Mouse (Mus musculus) intestine, postnatal 0 days (tissue): Measurements from ENCODE around the gene Hadha. TPM values are rescaled to one million over a fixed set of nuclear protein-coding genes. Genes with fewer than 3 reads are reported as not detected.

ENCODE experiments used
- ATAC-seq: fragments of 200-750 bp; cut with Nextera tagmentation; 2 replicates; pipeline ENCODE4 v1.8.0; 2017; ENCODE audit warnings: mild to moderate bottlenecking, moderate TSS enrichment, moderate library complexity
- H3K27ac ChIP-seq: fragments of 300-500 bp; sonication (generic); 2 replicates; pipeline ENCODE4 v1.5.1; 2014; ENCODE audit warnings: mild to moderate bottlenecking, low read depth, low read length, moderate library complexity
- H3K27me3 ChIP-seq: fragments of 300-500 bp; sonication (generic); replicated peaks from 2 replicates; pipeline ENCODE4 v1.6.1; 2014; ENCODE audit warnings: low read length, mixed read lengths; ENCODE audit not compliant: control insufficient read depth, insufficient read depth
- H3K36me3 ChIP-seq: fragments of 300-500 bp; sonication (generic); 2 replicates; pipeline ENCODE4 v1.6.1; 2014; ENCODE audit warnings: mild to moderate bottlenecking, moderate library complexity; ENCODE audit not compliant: control insufficient read depth, insufficient read depth
- H3K4me1 ChIP-seq: fragments of 300-500 bp; sonication (generic); replicated peaks from 2 replicates; pipeline ENCODE4 v1.6.1; 2014; ENCODE audit warnings: antibody characterized with exemption, low read length, mixed read lengths; ENCODE audit not compliant: control insufficient read depth, insufficient read depth
- H3K4me2 ChIP-seq: fragments of 300-500 bp; sonication (generic); replicated peaks from 2 replicates; pipeline ENCODE4 v1.6.1; 2014; ENCODE audit warnings: low read depth, mild to moderate bottlenecking, moderate library complexity
- H3K4me3 ChIP-seq: fragments of 300-500 bp; sonication (generic); 2 replicates; pipeline ENCODE4 v1.5.1; 2014; ENCODE audit warnings: low read depth, low read length
- H3K9ac ChIP-seq: fragments of 300-500 bp; sonication (generic); 2 replicates; pipeline ENCODE4 v1.6.1; 2014; ENCODE audit warnings: mild to moderate bottlenecking, low read depth, low read length
- H3K9me3 ChIP-seq: fragments of 300-500 bp; sonication (generic); 2 replicates; pipeline ENCODE4 v1.6.1; 2016; ENCODE audit warnings: mixed run types; ENCODE audit not compliant: control insufficient read depth
- CTCF ChIP-seq: sonication (generic); IDR thresholded peaks from 2 replicates; pipeline ENCODE4 v1.5.1; 2016; ENCODE audit warnings: low read depth, mild to moderate bottlenecking, control low read depth, antibody characterized with exemption, moderate library complexity
- WGBS: fragments of 180-500 bp; shearing (Covaris S2); extraction: QIAGEN DNeasy Blood & Tissue Kit; methylation state at CpG from one replicate; pipeline ENCODE4 v1.1.7; 2014; 5-methylcytosine and 5-hydroxymethylcytosine counted together
- polyA plus RNA-seq: library from polyadenylated mRNA; unstranded; fragments of >200 nt; fragmentation: Nextera tagmentation; extraction: Ambion mirVana; gene quantifications from 2 replicates; pipeline ENCODE4 v1.2.1, GENCODE M21; 2015

The Hadha gene
- polyA plus RNA-seq, 1 experiment from 2014 or later: 307 TPM

DNA sequence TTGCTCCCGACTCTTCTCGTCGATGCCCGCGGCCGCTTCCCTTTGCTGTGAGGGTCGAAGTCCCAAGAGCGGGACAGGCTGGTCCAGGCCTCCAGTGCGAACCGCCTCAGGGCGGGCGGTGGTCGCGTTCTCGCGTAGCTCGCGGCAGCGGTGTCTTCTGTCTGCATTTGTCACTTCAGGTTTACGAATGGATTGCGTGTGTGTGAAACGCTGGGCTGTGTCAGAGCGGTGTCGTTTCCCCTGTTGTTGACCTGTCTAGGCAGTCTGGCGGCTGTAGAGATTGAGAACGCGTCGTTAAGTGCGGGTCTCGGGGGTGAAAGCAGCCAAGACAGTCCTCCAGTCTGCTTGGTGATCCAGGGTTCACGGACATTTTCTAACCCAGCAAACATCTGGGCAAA, 432 bp upstream of the Hadha start:
- Histone ChIP-seq H3K4me1 (0 out of 2 replicates have a peak, but pooled peaks cover 9% of the 10 kb centered on the region), H3K9ac (peak overlapping the region; percentile 85), H3K36me3 (0 out of 2 replicates have a peak, but pooled peaks cover 2% of the 10 kb centered on the region), H3K9me3 (no peaks in the 10 kb centered on the region), H3K27ac (peak overlapping the region; percentile 93), H3K4me2 (peak overlapping the region; percentile 64), H3K4me3 (peak overlapping the region; percentile 100), H3K27me3 (no peaks in the 10 kb centered on the region)
- WGBS: under 1% methylated on average over 31 of the region's 31 CpGs
- no peak for TF ChIP-seq CTCF
- ATAC-seq: no peak

DNA sequence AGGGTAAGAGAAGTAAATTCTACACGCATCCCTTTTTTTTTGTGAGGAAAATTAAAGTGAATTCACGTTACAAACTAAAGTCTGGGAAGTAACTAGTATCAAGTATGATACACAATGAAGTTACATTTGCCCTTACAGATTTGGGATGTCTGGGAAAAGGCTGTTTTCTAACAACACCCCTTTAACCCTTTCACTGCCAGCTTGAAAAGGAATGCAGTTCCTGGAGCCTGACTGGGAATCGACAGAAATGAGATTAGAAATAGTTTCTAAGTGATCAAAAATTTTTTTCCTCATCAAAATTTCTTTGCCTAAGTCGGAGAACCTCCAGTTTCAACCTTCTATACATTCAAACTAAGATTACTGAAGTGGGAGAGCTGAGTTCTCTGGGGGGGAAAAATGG, 949 bp downstream of the Hadha start:
- ATAC-seq: no peak
- 14% methylated on average over 4 of the region's 4 CpGs for WGBS
- Histone ChIP-seq H3K4me3 (peak overlapping the region; percentile 100), H3K4me2 (peak overlapping the region; percentile 64), H3K27ac (peak overlapping the region; percentile 93), H3K4me1 (0 out of 2 replicates have a peak, but pooled peaks cover 6% of the 10 kb centered on the region), H3K27me3 (no peaks in the 10 kb centered on the region), H3K36me3 (peaks cover 14% of the 10 kb centered on the region; the same call in 1 of the 2 replicates), H3K9ac (peak overlapping the region; percentile 85), H3K9me3 (no peaks in the 10 kb centered on the region)
- TF ChIP-seq CTCF: no peak

- peak overlapping the region; percentile 64 for H3K4me2 ChIP-seq
- H3K27me3 ChIP-seq: no peaks in the 10 kb centered on the region
- H3K4me1 ChIP-seq: 0 out of 2 replicates have a peak, but pooled peaks cover 3% of the 10 kb centered on the region
- H3K9ac ChIP-seq: no peak overlapping the region
- no peaks in the 10 kb centered on the region for H3K9me3 ChIP-seq
- H3K27ac ChIP-seq: peak overlapping the region; percentile 64
- 65% methylated on average over 2 of the region's 2 CpGs for WGBS
- peaks cover 16% of the 10 kb centered on the region; the same call in 1 of the 2 replicates for H3K36me3 ChIP-seq
- peak overlapping the region; percentile 100; the same call in 1 of the 2 replicates for H3K4me3 ChIP-seq
- TF ChIP-seq CTCF: no peak
- no peak for ATAC-seq
Measured at GRCm38 (mm10) chr5:30153222-30153621, 1.7 kb downstream of the Hadha start.

GRCm38 (mm10) chr5:30152413-30152812, 2.5 kb downstream of the Hadha start:
- no peaks in the 10 kb centered on the region for H3K27me3 ChIP-seq
- H3K36me3 ChIP-seq: peaks cover 18% of the 10 kb centered on the region; the same call in 1 of the 2 replicates
- no peak overlapping the region for H3K4me3 ChIP-seq
- no peak for TF ChIP-seq CTCF
- WGBS: 36% methylated on average over 1 of the region's 1 CpGs
- H3K9ac ChIP-seq: no peak overlapping the region
- no peak for ATAC-seq
- 0 out of 2 replicates have a peak, but pooled peaks cover 3% of the 10 kb centered on the region for H3K4me1 ChIP-seq
- peak overlapping the region; percentile 55; the same call in 1 of the 2 replicates for H3K27ac ChIP-seq
- H3K4me2 ChIP-seq: peak overlapping the region; percentile 43; the same call in 1 of the 2 replicates
- H3K9me3 ChIP-seq: no peaks in the 10 kb centered on the region

GRCm38 (mm10) chr5:30152007-30152406, 3.0 kb downstream of the Hadha start:
- 36% methylated on average over 4 of the region's 4 CpGs for WGBS
- H3K4me3 ChIP-seq: no peak overlapping the region
- peaks cover 20% of the 10 kb centered on the region; the same call in 1 of the 2 replicates for H3K36me3 ChIP-seq
- H3K27me3 ChIP-seq: no peaks in the 10 kb centered on the region
- TF ChIP-seq CTCF: no peak
- no peak overlapping the region for H3K9ac ChIP-seq
- peak; percentile 69 for ATAC-seq
- H3K4me1 ChIP-seq: 0 out of 2 replicates have a peak, but pooled peaks cover 3% of the 10 kb centered on the region
- H3K4me2 ChIP-seq: peak overlapping the region; percentile 35; the same call in 1 of the 2 replicates
- H3K9me3 ChIP-seq: no peaks in the 10 kb centered on the region
- H3K27ac ChIP-seq: peak overlapping the region; percentile 55

GRCm38 (mm10) chr5:30148133-30148920, 6.6 kb downstream of the Hadha start:
- TF ChIP-seq CTCF: no peak
- Histone ChIP-seq H3K36me3 (peaks cover 53% of the 10 kb centered on the region), H3K27me3 (no peaks in the 10 kb centered on the region), H3K9ac (no peak overlapping the region), H3K4me3 (no peak overlapping the region), H3K4me1 (0 out of 2 replicates have a peak, but pooled peaks cover 3% of the 10 kb centered on the region), H3K4me2 (no peak overlapping the region), H3K27ac (no peak overlapping the region), H3K9me3 (no peaks in the 10 kb centered on the region)
- WGBS: 74% methylated on average over 5 of the region's 5 CpGs
- ATAC-seq: no peak
